Mouse (Mus musculus) CH12.LX (cell line): ENCODE measurements around the gene Gm20532.

Experiments
- BHLHE40 ChIP-seq: IDR thresholded peaks from 2 replicates; pipeline ENCODE4 v1.6.1; 2011; ENCODE audit warnings: mild to moderate bottlenecking, low read depth, low read length, improper control_type of control experiment
- CTCF ChIP-seq, 2 experiments: IDR thresholded peaks in 1 of 2; conservative IDR thresholded peaks in 1 of 2; 2 replicates each; pipeline ENCODE4 v1.5.1; 2011 to 2012; ENCODE audit warnings: low read depth in 2 of 2, low read length in 2 of 2, improper control_type of control experiment in 1 of 2, inconsistent platforms in 1 of 2, mild to moderate bottlenecking in 1 of 2, moderate library complexity in 1 of 2
- IRF4 ChIP-seq: IDR thresholded peaks from 2 replicates; pipeline ENCODE4 v1.6.1; 2014; ENCODE audit warnings: low read depth, mild to moderate bottlenecking, inconsistent platforms, low read length, improper control_type of control experiment
- KAT2A ChIP-seq: IDR thresholded peaks from 2 replicates; pipeline ENCODE4 v1.6.1; 2012; ENCODE audit warnings: low read length, improper control_type of control experiment, inconsistent platforms; ENCODE audit not compliant: insufficient replicate concordance
- MEF2A ChIP-seq: IDR thresholded peaks from 2 replicates; pipeline ENCODE4 v1.6.1; 2014; ENCODE audit warnings: low read depth, mild to moderate bottlenecking, inconsistent platforms, low read length, improper control_type of control experiment, borderline replicate concordance
- MYC ChIP-seq: IDR thresholded peaks from 2 replicates; pipeline ENCODE4 v1.6.1; 2011; ENCODE audit warnings: low read depth, mild to moderate bottlenecking, improper control_type of control experiment, low read length
- POLR2A ChIP-seq: IDR thresholded peaks from 2 replicates; pipeline ENCODE4 v1.6.1; 2011; ENCODE audit warnings: low read depth, mild to moderate bottlenecking, improper control_type of control experiment, low read length
- POLR2AphosphoS2 ChIP-seq: IDR thresholded peaks from 2 replicates; pipeline ENCODE4 v1.6.1; 2011; ENCODE audit warnings: low read depth, low read length, improper control_type of control experiment
- USF1 ChIP-seq: IDR thresholded peaks from 2 replicates; pipeline ENCODE4 v1.6.1; 2014; ENCODE audit warnings: low read depth, mild to moderate bottlenecking, inconsistent platforms, low read length, improper control_type of control experiment
- ZC3H11A ChIP-seq: IDR thresholded peaks from 2 replicates; pipeline ENCODE4 v1.6.1; 2012; ENCODE audit warnings: low read depth, mild to moderate bottlenecking, inconsistent platforms, low read length, improper control_type of control experiment
- ZKSCAN1 ChIP-seq: IDR thresholded peaks from 2 replicates; pipeline ENCODE4 v1.6.1; 2012; ENCODE audit warnings: low read depth, inconsistent platforms, low read length, improper control_type of control experiment, borderline replicate concordance

- TF ChIP-seq IRF4, result no peak
- TF ChIP-seq MYC, result no peak
- no peak for TF ChIP-seq CTCF (conservative IDR thresholded peaks at IDR 0.05 in 1 of 2, IDR thresholded peaks at IDR 0.05 in 1 of 2; ENCODE audit: low read depth in 2 of 2, low read length in 2 of 2)
- TF ChIP-seq MEF2A, result no peak
- no peak for TF ChIP-seq POLR2A
- TF ChIP-seq BHLHE40, result no peak
- no peak for TF ChIP-seq ZKSCAN1
- TF ChIP-seq ZC3H11A, result no peak
- no peak for TF ChIP-seq POLR2AphosphoS2
- no peak for TF ChIP-seq KAT2A
- no peak for TF ChIP-seq USF1
Observed at GRCm38 (mm10) chr2:26617928-26618327, 31.5 kb downstream of the Gm20532 start.
